Mouse (Mus musculus) limb, embryonic 14.5 days (tissue): ENCODE measurements around the gene Glt28d2. TPM values are rescaled to one million over a fixed set of nuclear protein-coding genes. Genes with fewer than 3 reads are reported as not detected.

Source experiments
- ATAC-seq: fragments of 200-750 bp; cut with Nextera tagmentation; 2 replicates; pipeline ENCODE4 v1.8.0; 2017; ENCODE audit warnings: low read depth, moderate number of reproducible peaks, moderate TSS enrichment; ENCODE audit not compliant: low FRiP score
- DNase-seq: peaks from one replicate; pipeline ENCODE4 v3.0.0-alpha.2; 2015; ENCODE audit warnings: low spot score
- H3K27ac ChIP-seq: fragments of 300-500 bp; sonication (generic); replicated peaks from 2 replicates; pipeline ENCODE4 v1.5.1; 2014; ENCODE audit warnings: low read depth, mild to moderate bottlenecking, low read length, moderate library complexity, mixed read lengths
- H3K27me3 ChIP-seq: fragments of 300-500 bp; sonication (generic); 2 replicates; pipeline ENCODE4 v1.6.1; 2014; ENCODE audit warnings: low read length, mixed read lengths; ENCODE audit not compliant: control insufficient read depth, insufficient read depth
- H3K36me3 ChIP-seq: fragments of 300-500 bp; sonication (generic); 2 replicates; pipeline ENCODE4 v1.6.1; 2014; ENCODE audit warnings: mild to moderate bottlenecking, low read length, moderate library complexity, mixed read lengths; ENCODE audit not compliant: control insufficient read depth, insufficient read depth
- H3K4me1 ChIP-seq: fragments of 300-500 bp; sonication (generic); 2 replicates; pipeline ENCODE4 v1.6.1; 2014; ENCODE audit warnings: antibody characterized with exemption, low read length, mixed read lengths; ENCODE audit not compliant: control insufficient read depth, insufficient read depth
- H3K4me2 ChIP-seq: fragments of 300-500 bp; sonication (generic); replicated peaks from 2 replicates; pipeline ENCODE4 v1.6.1; 2014; ENCODE audit warnings: low read depth, mild to moderate bottlenecking, low read length, moderate library complexity; ENCODE audit not compliant: severe bottlenecking
- H3K4me3 ChIP-seq: fragments of 300-500 bp; sonication (generic); replicated peaks from 2 replicates; pipeline ENCODE4 v1.5.1; 2014; ENCODE audit warnings: low read length
- H3K9ac ChIP-seq: fragments of 300-500 bp; sonication (generic); 2 replicates; pipeline ENCODE4 v1.6.1; 2014; ENCODE audit warnings: mild to moderate bottlenecking, low read depth, low read length, moderate library complexity; ENCODE audit not compliant: severe bottlenecking
- H3K9me3 ChIP-seq: fragments of 300-500 bp; sonication (generic); 2 replicates; pipeline ENCODE4 v1.6.1; 2016; ENCODE audit warnings: low read length; ENCODE audit not compliant: control insufficient read depth
- POLR2A ChIP-seq: fragments of 200-500 bp; IDR thresholded peaks from 2 replicates; pipeline ENCODE4 v1.8.0; 2012; ENCODE audit warnings: inconsistent platforms, mild to moderate bottlenecking, moderate library complexity, borderline replicate concordance; ENCODE audit not compliant: insufficient read depth, insufficient read length; ENCODE audit errors: extremely low read depth
- WGBS: fragments of 180-500 bp; shearing (Covaris S2); extraction: QIAGEN DNeasy Blood & Tissue Kit; methylation state at CpG from one replicate; pipeline ENCODE4 v1.1.7; 2014; 5-methylcytosine and 5-hydroxymethylcytosine counted together
- polyA plus RNA-seq, 2 experiments: library from polyadenylated mRNA; depleted of rRNA in 1 of 2; stranded (reverse) in 1 of 2; unstranded in 1 of 2; fragments of >200 nt; fragmentation: Nextera tagmentation in 1 of 2; extraction: Ambion mirVana in 1 of 2; gene quantifications; 2 replicates each; pipeline versions ENCODE4 v1.2.1 to v1.2.3; 2012 to 2014

The Glt28d2 gene
- polyA plus RNA-seq, 2 experiments: 0.89 to 3.2 TPM

DNA sequence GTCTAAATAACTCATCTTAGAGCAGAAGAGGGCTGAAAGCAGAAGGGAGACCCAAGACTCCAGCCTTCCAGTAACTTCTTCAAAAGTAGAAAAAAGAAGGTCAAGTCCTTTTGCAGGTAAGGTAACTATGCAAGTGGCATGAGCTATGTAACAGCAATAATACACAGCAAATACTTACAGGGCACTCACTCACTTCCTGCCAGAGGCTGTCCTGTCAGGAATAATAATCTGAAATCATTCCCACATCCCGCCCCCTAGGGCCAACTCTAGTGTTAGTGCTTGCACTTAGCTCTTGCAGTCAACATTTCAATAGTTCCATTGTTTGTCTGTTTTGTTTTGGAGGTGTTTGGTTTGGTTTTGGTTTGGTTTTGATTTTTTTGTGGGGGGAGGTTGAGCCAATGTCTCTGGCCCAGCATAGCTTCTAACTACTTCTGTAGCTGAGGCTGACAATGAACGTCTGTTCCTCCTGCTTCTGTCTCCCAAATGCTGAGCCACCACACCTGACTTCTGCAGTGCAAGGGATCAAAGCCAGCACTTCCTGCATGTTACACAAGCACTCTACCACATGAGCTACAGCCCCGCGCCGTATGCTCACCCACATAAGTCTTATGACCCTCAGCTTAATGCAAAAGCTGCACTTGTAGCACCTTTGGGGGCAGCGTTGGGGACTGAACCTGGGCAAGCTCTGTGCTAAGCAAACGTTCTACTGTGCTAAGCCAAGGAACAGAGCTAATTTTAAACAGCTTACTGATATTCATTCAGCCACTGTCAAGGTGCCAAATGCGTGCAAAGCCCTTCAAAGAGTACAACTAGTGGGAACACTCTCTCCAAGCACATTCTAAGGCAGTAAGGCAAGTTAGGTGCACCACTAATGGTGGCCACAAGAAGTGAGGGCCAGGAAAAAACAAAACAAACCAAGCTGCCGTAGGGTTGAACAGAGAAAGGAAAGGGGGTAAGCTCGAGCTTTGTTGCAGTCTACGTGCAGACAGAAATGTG, 28.9 kb downstream of the Glt28d2 start:
- ATAC-seq: no peak
- Histone ChIP-seq H3K27ac (no peak overlapping the region), H3K9me3 (no peaks in the 10 kb centered on the region), H3K4me3 (no peak overlapping the region), H3K27me3 (no peaks in the 10 kb centered on the region), H3K9ac (no peak overlapping the region), H3K4me2 (no peak overlapping the region), H3K36me3 (no peaks in the 10 kb centered on the region), H3K4me1 (peaks cover 4% of the 10 kb centered on the region; the same call in 1 of the 2 replicates)
- no peak for DNase-seq
- no peak for TF ChIP-seq POLR2A
- 59% methylated on average over 11 of the region's 11 CpGs for WGBS

DNA sequence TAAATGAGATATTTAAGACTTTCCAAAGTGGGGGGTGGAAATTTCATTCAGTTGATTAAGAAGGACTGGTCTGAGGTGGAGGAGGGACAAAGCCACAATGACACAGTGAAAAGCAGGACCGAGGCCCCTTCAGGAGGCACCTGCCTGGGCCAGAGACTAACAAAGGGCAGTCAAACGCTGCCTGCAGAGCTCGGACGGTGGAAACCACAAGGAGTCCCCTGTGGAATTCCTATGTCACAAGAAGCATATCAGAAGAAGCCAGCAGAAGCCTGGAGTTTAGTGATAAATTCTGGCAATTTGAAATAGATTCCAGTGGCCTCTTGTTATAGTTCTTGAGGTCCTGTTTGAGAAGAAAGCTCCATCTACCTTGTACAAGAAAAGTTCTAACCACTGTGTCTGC, 30.2 kb downstream of the Glt28d2 start:
- Histone ChIP-seq H3K4me1 (peaks cover 4% of the 10 kb centered on the region; the same call in 1 of the 2 replicates), H3K36me3 (no peaks in the 10 kb centered on the region), H3K4me3 (no peak overlapping the region), H3K27ac (no peak overlapping the region), H3K9ac (no peak overlapping the region), H3K4me2 (no peak overlapping the region), H3K27me3 (no peaks in the 10 kb centered on the region), H3K9me3 (no peaks in the 10 kb centered on the region)
- TF ChIP-seq POLR2A: no peak
- ATAC-seq (no peak), DNase-seq (no peak)
- 52% methylated on average over 4 of the region's 4 CpGs for WGBS

- DNase-seq (no peak), ATAC-seq (no peak)
- 70% methylated on average over 5 of the region's 5 CpGs for WGBS
- H3K9ac ChIP-seq: no peak overlapping the region
- no peak for TF ChIP-seq POLR2A
- H3K27ac ChIP-seq: no peak overlapping the region
- H3K4me2 ChIP-seq: no peak overlapping the region
- no peaks in the 10 kb centered on the region for H3K9me3 ChIP-seq
- no peaks in the 10 kb centered on the region for H3K27me3 ChIP-seq
- H3K4me1 ChIP-seq: peaks cover 4% of the 10 kb centered on the region; the same call in 1 of the 2 replicates
- no peaks in the 10 kb centered on the region for H3K36me3 ChIP-seq
- no peak overlapping the region for H3K4me3 ChIP-seq
These were observed 31.4 kb downstream of the Glt28d2 start for GRCm38 (mm10) chr3:85855947-85856346.

DNA sequence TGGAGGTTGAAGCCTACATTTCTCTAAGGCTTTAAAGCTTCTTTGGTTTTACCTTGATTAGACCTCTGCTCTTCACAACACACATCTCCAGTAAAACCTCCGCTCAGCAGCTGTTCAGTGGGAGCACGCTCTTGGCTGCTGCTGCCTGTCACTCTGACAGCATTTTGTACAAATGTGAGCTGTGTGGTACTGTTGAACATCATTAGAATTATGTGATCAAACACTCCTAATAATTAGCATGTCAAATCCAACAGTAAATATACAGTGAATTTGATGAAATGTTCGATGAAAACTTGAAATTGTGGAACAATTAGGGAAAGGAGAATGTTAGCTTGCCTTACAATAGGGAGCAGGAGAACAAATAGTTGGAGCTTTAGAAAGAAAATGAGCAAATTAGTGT, 32.3 kb downstream of the Glt28d2 start:
- Histone ChIP-seq H3K4me3 (no peak overlapping the region), H3K27me3 (no peaks in the 10 kb centered on the region), H3K27ac (no peak overlapping the region), H3K4me1 (peaks cover 4% of the 10 kb centered on the region; the same call in 1 of the 2 replicates), H3K4me2 (no peak overlapping the region), H3K36me3 (no peaks in the 10 kb centered on the region), H3K9ac (no peak overlapping the region), H3K9me3 (no peaks in the 10 kb centered on the region)
- no peak for TF ChIP-seq POLR2A
- DNase-seq (no peak), ATAC-seq (no peak)
- WGBS: 80% methylated on average over 3 of the region's 3 CpGs

GRCm38 (mm10) chr3:85854143-85854542, 33.2 kb downstream of the Glt28d2 start:
- Histone ChIP-seq H3K36me3 (no peaks in the 10 kb centered on the region), H3K27ac (no peak overlapping the region), H3K9me3 (no peaks in the 10 kb centered on the region), H3K27me3 (no peaks in the 10 kb centered on the region), H3K4me3 (no peak overlapping the region), H3K4me2 (no peak overlapping the region), H3K9ac (no peak overlapping the region), H3K4me1 (peaks cover 4% of the 10 kb centered on the region; the same call in 1 of the 2 replicates)
- ATAC-seq (no peak), DNase-seq (no peak)
- 54% methylated on average over 6 of the region's 6 CpGs for WGBS
- no peak for TF ChIP-seq POLR2A
